Mouse (Mus musculus): Measurements from ENCODE around the gene Gm49711.
"Not testable (repeated sequence)": the region's sequence is repeated elsewhere in the genome, so short reads cannot be mapped to it uniquely, and the experiment has no call there.

Gm49711 gene

DNA sequence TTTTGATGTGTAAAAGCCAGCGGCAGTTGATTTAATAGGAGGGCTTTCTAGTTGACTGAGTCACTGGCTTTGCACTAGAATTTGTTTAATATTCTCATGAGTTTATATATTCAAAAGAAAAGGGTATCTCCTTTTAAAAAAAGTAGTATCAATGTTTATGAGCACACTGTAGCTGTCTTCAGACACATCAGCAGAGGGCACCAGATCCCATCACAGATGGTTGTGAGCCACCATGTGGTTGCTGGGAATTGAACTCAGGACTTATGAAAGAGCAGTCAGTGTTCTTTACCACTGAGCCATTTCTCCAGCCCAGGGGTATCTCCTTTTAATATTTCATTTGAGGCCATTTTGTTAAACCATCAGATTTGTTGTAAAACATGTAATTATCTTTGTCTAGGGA is 4.7 kb downstream of the Gm49711 start:
- no peak for DNase-seq (ENCODE audit: low read depth, low spot score)

DNA sequence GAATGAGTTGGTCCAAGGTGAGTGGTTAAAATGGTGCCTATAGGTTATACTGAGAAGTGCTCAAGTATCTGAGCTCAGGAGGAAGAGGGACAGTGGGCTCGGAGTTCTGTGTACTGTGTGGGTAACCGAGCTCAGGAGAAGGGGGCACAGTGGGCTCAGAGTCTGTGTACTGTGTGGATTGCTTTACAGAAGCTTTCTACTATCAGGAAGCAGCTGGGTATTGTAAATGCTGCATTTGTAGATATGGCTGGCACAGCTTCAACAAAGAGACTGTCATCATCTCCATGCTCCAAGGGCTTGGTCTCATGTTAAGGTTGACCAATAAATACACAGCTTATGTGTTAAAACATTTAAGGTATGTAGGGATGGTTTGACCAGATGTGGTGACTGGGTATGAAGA is 6.7 kb downstream of the Gm49711 start:
- no peak for DNase-seq (ENCODE audit: low read depth, low spot score)

DNA sequence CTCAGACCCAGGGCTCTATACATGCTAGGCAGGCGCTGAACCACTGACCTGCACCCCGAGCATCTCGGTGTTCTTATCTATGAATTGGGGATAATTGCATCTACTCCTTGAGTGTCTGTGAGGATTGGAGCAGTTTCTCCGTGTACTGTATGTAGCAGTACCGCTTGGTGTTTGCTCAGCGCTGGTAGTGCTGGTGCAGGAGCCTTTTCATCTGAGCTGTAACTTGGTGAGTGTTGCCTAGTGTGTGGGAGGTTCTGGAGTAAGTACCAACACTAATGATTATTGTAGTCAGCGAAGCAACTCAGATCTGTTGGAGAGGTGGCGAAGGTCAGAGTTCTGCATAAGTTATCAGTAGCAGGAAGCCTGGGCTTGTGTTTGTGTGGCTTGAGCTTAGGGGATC is 12.2 kb downstream of the Gm49711 start:
- no peak for DNase-seq (ENCODE audit: low read depth, low spot score)

DNA sequence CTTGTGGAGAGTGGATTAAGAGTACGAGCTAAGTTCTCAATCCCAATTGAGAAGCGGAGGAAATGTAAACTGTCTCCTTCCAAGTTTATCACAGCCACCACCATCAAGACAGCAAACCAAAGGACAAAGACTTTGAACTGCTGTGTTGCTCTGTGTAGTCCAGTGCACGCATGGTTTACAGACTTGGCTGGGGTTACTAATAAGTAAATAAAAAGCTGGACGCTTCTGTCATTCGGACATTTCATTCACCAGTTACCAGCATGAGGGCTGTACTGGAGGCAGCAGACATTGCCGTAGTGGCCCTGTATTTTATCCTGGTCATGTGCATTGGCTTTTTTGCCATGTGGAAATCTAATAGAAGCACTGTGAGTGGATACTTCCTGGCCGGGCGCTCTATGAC is 18.7 kb downstream of the Gm49711 start:
- DNase-seq (ENCODE audit: low read depth, low spot score): no peak

DNA sequence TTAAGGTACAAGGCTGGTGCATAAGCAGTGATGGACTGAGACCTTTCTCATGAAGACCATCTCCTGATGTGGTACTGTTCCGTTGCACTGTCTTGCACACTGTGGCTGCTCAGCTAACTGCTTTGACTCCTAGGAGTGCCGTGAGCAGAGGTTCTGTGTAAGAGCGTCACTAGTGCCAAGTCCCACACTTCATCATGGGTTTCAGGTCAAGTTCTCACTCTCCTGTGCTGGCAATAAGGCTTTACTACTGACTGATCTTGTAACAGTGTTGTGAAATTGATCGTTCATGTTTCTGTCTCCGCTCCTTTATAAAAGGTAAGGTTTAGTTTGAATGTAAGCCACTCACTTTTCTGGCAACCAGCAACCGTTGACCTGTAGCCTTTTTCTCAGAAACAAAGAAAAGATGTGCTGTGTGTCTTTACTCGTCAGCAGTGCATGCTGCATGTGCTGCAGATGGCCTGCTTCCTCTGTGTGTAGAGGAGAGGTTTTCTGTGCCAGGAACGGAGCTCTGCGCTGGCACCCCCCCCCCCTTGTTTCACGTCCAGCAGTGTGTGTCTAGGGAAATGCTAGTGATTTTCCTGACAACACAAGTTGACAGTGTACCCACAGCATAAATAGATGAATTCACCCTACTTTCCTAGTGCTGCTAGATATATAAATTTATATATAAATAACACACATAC is 25.8 kb downstream of the Gm49711 start:
- no peak for DNase-seq (ENCODE audit: low read depth, low spot score)

DNA sequence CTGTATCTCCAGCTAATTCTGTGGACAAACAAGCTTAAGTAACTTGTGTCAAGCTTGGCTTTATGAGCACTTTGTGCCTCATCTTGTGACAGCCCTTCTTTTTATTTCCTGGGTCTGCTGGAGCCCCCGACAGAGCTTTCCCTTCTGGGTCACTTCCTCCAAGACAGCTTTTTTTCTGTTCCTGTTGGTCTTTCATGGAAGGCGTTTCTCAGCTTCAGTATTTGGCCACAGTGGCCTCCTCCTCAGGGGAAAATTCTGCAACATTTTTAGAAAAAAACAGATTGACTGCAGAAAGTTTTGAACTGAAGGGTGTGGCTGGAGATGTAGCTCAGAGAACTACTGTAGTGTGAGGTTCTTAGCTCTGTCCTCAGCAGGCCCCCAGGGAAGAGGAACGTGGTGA is 31.1 kb downstream of the Gm49711 start:
- DNase-seq (ENCODE audit: low read depth, low spot score): no peak

DNA sequence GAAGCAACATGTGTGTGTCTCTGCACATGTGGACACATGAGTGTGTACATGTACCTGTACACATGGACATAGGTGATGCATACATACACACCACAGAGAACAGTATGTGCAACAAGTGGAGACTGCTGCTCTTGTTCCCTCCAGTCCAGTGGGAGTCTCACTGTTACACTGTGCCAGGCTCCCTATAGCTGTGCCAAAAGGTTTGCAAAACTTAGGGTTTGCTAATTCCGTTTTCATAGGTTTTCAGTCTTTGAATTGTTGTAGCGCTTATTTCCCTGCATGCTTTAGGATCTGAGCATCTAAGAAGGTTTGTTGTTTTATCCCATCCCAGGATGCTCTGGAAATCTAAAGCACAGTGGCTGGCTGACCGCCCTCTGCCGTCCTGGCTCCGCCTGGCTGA is 33.8 kb downstream of the Gm49711 start:
- no peak for DNase-seq (ENCODE audit: low read depth, low spot score)

DNA sequence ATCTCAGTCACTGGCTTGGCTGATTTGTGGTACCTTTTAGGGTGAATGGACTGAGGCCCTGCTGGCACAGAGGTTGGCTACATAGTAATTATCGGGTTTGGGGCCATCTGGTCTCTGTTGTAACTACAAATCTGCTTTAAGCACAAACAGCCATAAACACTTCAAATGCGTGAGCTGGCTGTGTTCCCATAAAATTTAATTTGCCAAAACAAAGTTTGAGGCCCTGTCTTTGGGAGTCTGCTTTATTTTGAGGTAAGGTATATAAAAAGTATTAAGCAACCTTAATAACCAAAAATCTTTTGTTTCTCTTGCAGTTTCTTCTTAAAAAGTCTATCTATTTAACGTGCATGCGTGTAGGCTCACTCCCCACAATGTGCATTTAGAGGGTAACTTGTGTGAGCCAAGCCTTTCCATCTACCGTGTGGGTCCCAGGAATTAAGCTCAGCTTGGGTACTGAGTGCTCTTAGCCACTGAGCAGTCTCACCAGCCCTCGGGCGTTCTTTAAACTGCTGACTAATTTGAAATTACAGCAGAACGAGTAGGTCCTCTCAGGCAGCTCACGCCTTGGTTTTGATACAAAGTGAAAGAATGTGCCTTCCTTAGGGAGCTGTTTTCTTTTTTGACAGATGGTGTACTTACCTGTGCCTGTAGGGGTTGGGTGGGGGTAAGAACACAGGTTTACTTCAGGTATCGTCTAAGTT is 40.4 kb downstream of the Gm49711 start:
- DNase-seq (ENCODE audit: low read depth, low spot score): no peak

DNA sequence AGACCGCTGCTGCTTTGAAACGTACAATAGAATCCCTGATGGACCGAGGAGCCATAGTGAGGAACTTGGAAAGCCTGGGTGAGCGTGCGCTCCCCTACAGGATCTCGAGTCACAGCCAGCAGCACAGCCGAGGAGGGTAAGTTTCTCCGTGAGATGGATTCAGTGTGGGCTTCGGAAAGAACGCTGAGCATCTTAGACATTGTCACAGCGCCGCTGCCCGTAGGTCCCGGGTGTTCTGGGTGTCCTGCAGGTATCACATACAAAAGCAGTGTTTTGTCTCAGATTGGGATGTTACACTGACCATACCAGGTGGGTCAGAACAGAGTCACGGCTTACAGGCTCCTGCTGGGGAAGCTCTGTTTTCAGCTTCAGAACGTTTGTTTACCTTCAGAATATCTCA is 41.5 kb downstream of the Gm49711 start:
- DNase-seq (ENCODE audit: low read depth, low spot score): no peak

DNA sequence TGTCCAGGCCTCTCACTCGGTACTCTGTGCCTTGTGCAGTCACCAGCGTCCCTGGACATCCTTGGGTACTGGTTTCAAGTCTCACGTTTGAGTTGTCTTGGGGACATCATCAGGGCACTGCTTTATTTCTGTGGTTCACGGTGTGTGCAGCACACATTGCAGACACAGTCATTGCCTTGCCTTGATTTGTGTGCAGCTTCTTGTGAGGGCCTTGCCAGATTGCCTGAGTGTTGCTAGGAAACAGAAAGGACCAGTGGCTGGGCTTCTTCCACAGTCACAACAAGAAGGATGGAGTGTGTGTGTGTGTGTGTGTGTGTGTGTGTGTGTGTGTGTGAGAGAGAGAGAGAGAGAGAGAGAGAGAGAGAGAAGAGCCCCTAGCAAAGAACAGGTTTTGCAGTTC is 42.0 kb downstream of the Gm49711 start:
- DNase-seq (ENCODE audit: low read depth, low spot score): peak; percentile 69

DNA sequence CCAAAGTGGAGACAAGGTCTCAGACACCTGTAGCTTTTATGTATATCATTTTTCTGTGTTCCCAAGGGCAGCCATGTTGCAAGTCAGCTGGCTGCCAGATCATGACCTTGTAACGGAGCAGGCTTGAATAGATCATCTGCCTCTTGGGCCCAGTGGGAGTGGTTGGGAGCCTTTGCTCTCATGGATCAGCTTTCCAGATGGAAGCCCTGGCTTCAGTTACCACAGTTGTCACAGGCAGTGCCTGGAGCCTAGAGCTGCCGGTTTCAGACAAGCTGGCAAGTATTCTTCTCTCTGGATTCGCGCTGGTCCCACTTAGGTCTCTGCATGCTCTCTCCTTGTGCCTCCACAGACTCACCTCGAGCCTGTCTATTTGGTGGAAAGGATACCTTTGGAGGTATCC is 44.0 kb downstream of the Gm49711 start:
- no peak for DNase-seq (ENCODE audit: low read depth, low spot score)

DNA sequence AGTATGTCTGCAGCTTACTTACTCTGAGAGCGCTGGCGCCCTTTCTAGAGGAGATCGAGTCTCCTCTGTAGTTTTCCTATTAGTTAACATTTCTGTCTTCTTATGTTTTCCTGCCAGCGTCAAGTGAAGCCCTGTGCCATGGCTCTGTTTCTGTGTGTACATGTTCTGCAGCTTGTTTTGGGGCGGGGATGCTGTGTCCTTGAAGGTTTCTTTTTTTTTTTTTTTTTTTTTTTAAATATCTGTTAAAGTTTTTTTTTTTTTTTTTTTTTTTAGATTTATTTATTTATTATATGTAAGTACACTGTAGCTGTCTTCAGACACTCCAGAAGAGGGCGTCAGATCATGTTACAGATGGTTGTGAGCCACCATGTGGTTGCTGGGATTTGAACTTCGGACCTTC is 44.8 kb downstream of the Gm49711 start:
- DNase-seq (ENCODE audit: low read depth, low spot score): not testable (repeated sequence)

DNA sequence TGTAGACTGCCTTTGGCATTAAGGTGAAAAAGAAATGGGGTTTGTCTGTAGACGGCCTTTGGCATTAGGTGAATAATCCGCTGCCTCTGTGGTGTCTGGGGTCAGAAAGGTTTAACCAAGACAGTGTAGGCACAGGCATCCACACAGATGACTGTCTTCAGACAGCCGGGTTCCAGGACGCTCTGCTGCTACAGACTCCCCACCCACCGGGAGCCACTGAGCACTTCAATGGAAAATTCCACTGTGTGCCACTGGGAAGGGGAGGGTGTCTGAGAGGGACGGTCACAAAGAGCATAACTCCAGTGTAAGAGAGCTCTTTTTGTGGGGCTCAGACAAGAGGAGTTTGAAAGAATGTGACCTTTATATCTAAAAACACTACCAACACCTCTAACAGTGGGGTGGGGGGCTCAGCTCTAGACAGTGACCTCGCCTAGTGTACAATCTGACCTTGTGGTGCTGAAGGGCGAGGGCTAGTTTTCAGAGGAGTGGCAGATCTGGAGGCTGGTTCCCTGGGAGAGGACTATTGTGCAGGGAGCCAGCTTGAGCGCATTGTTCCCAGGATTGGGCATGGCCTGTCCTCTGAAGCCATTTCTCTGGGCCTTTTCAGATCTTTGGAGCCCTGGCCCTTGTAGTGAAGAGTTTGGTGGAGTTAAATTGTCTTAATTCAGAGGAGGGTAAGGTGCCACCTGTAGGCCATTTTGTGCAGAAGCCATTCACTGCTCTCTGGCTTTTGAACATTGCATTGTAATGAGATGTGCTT is 45.6 kb downstream of the Gm49711 start:
- DNase-seq (ENCODE audit: low read depth, low spot score): no peak

DNA sequence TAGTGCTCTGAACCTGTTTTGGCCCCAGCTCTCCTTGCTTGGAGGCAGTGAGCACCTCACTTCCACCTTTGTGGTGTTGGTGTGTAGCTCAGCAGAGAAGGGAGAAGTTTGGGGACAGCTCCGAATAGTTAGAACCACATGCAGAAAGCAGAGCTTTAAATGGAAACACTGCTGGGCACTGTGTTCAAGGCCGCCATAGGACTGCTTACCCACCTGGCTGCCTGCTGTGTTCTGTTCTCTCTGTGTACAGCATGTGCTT is 46.1 kb downstream of the Gm49711 start:
- DNase-seq (ENCODE audit: low read depth, low spot score): no peak

DNA sequence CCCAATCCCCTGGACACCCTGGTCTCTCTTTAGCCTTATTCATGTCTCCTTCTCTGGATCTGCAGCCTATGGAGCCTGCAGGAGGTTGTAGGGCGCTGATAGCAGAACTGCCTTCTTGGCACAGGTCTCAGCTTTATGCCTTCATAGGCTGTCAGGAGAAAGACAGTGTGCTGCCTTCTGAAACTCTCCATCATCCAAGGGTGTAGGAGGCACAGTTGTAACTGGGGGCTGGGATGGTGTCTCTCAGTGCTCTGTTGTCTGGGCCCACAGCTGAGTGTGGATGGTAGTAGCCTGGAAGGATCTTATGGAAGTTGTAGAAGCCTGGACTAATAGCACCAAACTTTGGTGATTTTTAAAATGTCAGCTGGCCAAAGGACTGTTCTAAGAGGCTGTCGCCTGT is 46.8 kb downstream of the Gm49711 start:
- DNase-seq (ENCODE audit: low read depth, low spot score): no peak

DNA sequence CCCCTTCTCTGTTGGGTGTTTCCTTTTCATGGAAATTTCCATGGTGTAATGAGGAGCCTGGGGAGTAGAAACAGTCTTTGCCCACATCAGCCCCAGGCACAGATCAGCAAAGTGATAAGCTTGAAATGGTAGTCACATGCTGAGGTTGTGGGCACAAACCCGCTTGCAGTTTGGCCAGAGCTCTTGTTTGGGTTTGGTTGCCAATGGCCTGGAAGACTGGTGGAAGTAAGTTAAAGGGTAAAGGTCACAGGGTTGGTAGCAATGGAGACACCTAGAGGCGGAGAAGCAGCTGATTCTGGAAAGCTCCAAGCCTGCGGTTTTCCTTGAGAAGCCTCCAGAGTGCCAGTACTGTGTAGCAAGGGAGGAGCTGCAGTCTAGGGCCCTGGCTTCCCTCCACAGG is 47.5 kb downstream of the Gm49711 start:
- no peak for DNase-seq (ENCODE audit: low read depth, low spot score)

DNA sequence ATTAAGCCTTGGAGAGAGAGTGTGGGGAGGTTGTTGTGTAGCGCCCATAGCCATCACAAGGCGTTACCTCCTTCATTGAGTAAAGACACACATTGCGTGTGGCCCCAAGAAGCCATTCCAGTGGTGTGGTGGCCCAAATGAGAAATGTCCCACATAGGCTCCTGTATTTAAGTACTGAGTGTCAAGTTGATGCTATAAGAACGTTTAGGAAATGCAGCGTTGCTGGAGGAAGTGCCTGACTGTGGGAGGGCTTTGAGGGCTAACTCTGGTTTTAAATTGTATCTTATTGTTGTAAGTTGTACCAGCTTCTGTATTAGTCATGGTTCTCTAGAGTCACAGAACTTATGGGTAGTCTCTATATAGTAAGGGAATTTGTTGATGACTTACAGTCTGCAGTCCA is 49.2 kb downstream of the Gm49711 start:
- no peak for DNase-seq (ENCODE audit: low read depth, low spot score)

DNA sequence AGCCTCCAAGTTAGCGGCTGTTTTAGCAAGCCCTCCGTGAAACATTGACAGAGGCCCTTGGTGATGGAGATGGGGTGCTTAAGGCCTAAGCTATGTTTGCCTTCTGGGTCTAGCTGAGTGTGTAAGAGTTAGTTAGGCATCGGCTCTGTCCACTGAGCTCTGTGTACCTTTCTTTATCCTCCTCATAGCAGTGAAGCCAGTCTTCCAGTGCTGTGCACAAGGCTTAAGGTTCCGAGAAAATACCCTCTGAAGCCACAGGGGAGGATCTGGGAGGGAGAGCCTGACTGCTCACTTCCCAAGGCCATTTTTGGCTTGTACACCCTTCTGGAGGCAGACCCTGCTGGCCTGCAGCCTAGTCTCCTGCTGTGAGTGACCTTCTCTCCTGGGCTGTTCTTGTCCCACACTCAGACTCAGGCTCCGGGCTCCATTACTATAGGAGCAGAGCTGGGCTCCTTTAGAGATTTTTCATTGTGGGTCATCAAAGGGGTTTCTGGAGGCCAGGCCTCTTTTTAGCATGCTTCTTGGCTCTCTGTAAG is 56.7 kb downstream of the Gm49711 start:
- no peak for DNase-seq (ENCODE audit: low read depth, low spot score)

DNA sequence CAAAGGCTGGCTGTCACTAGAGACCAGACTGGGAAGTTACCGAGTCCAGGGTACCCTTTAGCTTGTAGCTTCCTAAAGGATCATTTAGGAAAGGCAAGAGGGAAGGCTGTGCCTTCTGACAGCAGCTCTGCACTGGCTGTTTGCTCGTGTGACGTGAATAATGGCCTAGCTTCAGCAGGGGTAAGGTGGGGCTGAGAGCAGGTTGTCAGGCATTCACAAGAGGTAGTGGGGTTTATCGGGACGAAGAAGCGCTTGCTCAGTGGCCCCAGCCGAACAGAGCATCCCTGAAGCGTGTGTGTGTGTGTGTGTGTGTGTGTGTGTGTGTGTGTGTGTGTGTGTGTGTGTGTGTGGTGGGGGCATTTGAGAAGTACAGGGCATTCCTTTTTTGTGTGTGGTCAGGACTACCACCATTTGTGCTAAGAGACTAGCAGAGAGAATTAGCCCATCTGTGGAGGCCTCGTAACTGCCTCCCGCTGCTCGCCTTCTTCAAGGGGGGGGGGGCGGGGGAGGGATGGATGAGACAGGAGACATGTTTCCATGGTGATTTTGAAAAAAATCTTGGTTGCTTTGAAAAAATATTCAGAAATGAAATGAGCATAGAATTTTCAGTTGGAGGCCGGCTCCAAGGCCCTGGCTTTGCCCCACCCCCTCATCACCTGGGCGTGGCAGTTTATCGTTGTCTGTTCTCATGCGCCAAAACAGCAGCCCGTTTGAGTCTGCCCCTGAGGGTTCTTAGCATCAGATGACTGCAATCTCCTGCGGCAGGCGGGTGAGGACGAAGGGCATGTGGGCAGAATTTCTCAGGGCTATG is 57.7 kb downstream of the Gm49711 start:
- peak; percentile 67 for DNase-seq (ENCODE audit: low read depth, low spot score)

DNA sequence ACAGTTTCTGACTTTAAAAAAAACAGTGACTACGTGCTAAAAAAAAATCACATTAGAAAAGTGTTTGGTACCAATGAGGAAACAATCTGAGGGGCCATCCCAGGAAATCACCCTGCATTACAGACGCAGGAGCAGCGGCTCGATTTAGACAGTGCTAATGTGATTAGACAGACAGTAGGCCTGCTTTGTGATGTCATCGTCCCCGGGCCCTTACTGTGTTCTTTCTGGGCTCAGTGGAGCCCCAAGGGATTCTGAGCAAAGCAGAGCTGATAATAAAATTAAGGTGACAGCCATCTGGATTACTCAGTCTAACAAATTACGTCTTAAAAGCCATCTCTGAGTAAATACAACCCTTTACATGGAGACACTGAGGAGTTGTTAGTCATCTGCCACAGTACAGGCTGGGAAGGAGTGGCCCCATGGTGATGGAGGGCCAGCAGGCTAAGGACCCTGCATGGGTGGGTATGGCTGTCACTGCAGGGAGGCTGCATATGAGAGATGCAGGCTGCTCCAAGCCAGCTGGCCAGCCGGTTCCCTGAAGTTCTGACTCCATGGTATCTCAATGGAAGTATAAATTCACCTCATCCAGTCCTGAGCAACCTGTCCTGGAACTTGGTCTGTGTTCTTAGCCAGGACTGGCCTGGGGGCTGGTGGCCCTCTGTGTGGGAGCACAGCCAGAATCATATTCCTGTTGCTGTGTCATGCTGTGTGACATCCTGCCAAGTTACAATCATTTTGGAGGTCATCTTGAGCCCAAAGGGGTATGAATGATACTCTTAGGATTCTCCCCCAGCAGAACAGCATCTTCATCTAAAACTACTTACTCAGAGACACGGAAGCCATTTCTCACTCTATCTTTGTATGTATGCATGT is 59.5 kb downstream of the Gm49711 start:
- DNase-seq (ENCODE audit: low read depth, low spot score): no peak

DNA sequence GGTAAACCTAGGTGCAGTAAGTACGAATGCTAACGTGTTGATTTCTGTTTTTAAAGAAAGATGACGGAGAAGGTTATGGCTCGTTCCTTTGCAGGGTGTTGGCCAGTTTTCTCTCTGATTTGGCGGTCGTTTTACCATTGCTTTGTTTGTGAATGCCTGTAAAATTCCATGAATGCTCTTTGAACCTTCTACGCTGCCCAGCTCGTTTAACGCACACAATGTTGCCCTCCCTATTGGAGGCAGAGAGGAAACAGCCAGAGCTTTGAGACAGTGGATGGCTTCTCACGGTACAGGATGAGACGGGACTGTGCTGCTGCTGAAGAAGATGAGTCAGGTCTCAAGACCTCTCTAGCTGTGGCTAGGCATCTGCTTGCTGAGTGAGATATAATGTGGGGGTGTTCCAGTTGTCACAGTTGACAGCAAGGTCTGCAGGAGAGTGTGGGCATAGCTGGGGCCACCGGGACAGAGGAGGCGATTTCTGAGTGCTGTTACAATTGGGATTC is 60.9 kb downstream of the Gm49711 start:
- DNase-seq (ENCODE audit: low read depth, low spot score): no peak
